Mouse (Mus musculus): ENCODE results near the gene Krtap1-3. TPM values are rescaled to one million over a fixed set of nuclear protein-coding genes. Genes with fewer than 3 reads are reported as not detected.

Krtap1-3 gene
- polyA plus RNA-seq (2012; rRNA removed), result not detected in 2 replicates

GRCm38 (mm10) chr11:99590981-99591380, at the start of gene Krtap1-3:
Gene Krtap1-3, minus strand, starts transcription at chr11:99591339.

GRCm38 (mm10) chr11:99634653-99635134, 43.6 kb upstream of the Krtap1-3 start, which contains the start of gene Krtap4-2:
Gene Krtap4-2, minus strand, starts transcription at chr11:99635084.

GRCm38 (mm10) chr11:99628138-99628537, 37.0 kb upstream of the Krtap1-3 start, which contains the start of gene Krtap4-1:
Gene Krtap4-1, minus strand, starts transcription at chr11:99628238.

GRCm38 (mm10) chr11:99620335-99620734, 29.2 kb upstream of the Krtap1-3 start, which contains the start of gene Gm11562:
Gene Gm11562, minus strand, starts transcription at chr11:99620435.

GRCm38 (mm10) chr11:99614796-99615363, 23.7 kb upstream of the Krtap1-3 start, which contains the start of gene Krtap2-4:
Gene Krtap2-4, minus strand, starts transcription at chr11:99614846.

GRCm38 (mm10) chr11:99610089-99610488, 18.9 kb upstream of the Krtap1-3 start, which contains the start of gene Gm11937:
Gene Gm11937, minus strand, starts transcription at chr11:99610189.

GRCm38 (mm10) chr11:99603208-99603607, 12.1 kb upstream of the Krtap1-3 start, which contains the start of gene Gm11938:
Gene Gm11938, minus strand, starts transcription at chr11:99603308.

GRCm38 (mm10) chr11:99597742-99598141, 6.6 kb upstream of the Krtap1-3 start, which contains the start of gene Krtap9-3:
Gene Krtap9-3, minus strand, starts transcription at chr11:99598105.

GRCm38 (mm10) chr11:99583245-99583704, 7.9 kb downstream of the Krtap1-3 start, which contains the start of gene Krtap1-4:
Gene Krtap1-4, minus strand, starts transcription at chr11:99583654.

GRCm38 (mm10) chr11:99580636-99581035, 10.5 kb downstream of the Krtap1-3 start, which contains the start of gene Krtap1-5:
Gene Krtap1-5, minus strand, starts transcription at chr11:99581016.

GRCm38 (mm10) chr11:99566530-99566929, 24.6 kb downstream of the Krtap1-3 start, which contains the start of gene Krtap3-1:
Gene Krtap3-1, minus strand, starts transcription at chr11:99566630.

GRCm38 (mm10) chr11:99559366-99559765, 31.8 kb downstream of the Krtap1-3 start, which contains the start of gene Gm11939:
Gene Gm11939, minus strand, starts transcription at chr11:99559466.

GRCm38 (mm10) chr11:99556753-99557152, 34.4 kb downstream of the Krtap1-3 start, which contains the start of gene Krtap3-2:
Gene Krtap3-2, minus strand, starts transcription at chr11:99556853.

GRCm38 (mm10) chr11:99550765-99551164, 40.4 kb downstream of the Krtap1-3 start, which contains the start of gene Krtap3-3:
Gene Krtap3-3, minus strand, starts transcription at chr11:99550865.

Other genes starting within 250 kb of the Krtap1-3 start
- 0.06 and 0.08 TPM in 2 replicates for gene Krt27, start 240.2 kb downstream of the Krtap1-3 start, polyA plus RNA-seq (2012; rRNA removed)
- 0.28 and 0.29 TPM in 2 replicates for gene Krt28, start 216.4 kb downstream of the Krtap1-3 start, polyA plus RNA-seq (2012; rRNA removed)
- 12.8 and 13.8 TPM in 2 replicates for gene Krt10, start 202.0 kb downstream of the Krtap1-3 start, polyA plus RNA-seq (2012; rRNA removed)
- gene Krt12, start 169.1 kb downstream of the Krtap1-3 start, polyA plus RNA-seq (2012; rRNA removed), result 0.35 and 0.52 TPM in 2 replicates
- 0.09 TPM in 1 of 2 replicates, not detected in the other for gene Krt20, start 153.2 kb downstream of the Krtap1-3 start, polyA plus RNA-seq (2012; rRNA removed)
- 0.06 and 0.16 TPM in 2 replicates for gene Krt23, start 98.2 kb downstream of the Krtap1-3 start, polyA plus RNA-seq (2012; rRNA removed)
- gene Krt39, start 70.0 kb downstream of the Krtap1-3 start, polyA plus RNA-seq (2012; rRNA removed), result not detected in 2 replicates
- gene Krt40, start 48.2 kb downstream of the Krtap1-3 start, polyA plus RNA-seq (2012; rRNA removed), result not detected in 2 replicates
- not detected in 2 replicates for gene Krtap3-3, start 40.5 kb downstream of the Krtap1-3 start, polyA plus RNA-seq (2012; rRNA removed)
- gene Krtap3-2, start 34.5 kb downstream of the Krtap1-3 start, polyA plus RNA-seq (2012; rRNA removed), result not detected in 2 replicates
- gene Gm11939, start 31.9 kb downstream of the Krtap1-3 start, polyA plus RNA-seq (2012; rRNA removed), result not detected in 2 replicates
- not detected in 2 replicates for gene Krtap3-1, start 24.7 kb downstream of the Krtap1-3 start, polyA plus RNA-seq (2012; rRNA removed)
- not detected in 2 replicates for gene Krtap1-5, start 10.3 kb downstream of the Krtap1-3 start, polyA plus RNA-seq (2012; rRNA removed)
- not detected in 2 replicates for gene Krtap1-4, start 7.7 kb downstream of the Krtap1-3 start, polyA plus RNA-seq (2012; rRNA removed)
- not detected in 2 replicates for gene Krtap9-3, start 6.8 kb upstream of the Krtap1-3 start, polyA plus RNA-seq (2012; rRNA removed)
- gene Gm11938, start 12.0 kb upstream of the Krtap1-3 start, polyA plus RNA-seq (2012; rRNA removed), result not detected in 2 replicates
- not detected in 2 replicates for gene Gm11937, start 18.9 kb upstream of the Krtap1-3 start, polyA plus RNA-seq (2012; rRNA removed)
- gene Krtap2-4, start 23.5 kb upstream of the Krtap1-3 start, polyA plus RNA-seq (2012; rRNA removed), result not detected in 2 replicates
- not detected in 2 replicates for gene Gm11562, start 29.1 kb upstream of the Krtap1-3 start, polyA plus RNA-seq (2012; rRNA removed)
- gene Krtap4-1, start 36.9 kb upstream of the Krtap1-3 start, polyA plus RNA-seq (2012; rRNA removed), result not detected in 2 replicates
- gene Krtap4-2, start 43.7 kb upstream of the Krtap1-3 start, polyA plus RNA-seq (2012; rRNA removed), result not detected in 2 replicates
- not detected in 2 replicates for gene Krtap4-7, start 52.8 kb upstream of the Krtap1-3 start, polyA plus RNA-seq (2012; rRNA removed)
- gene Gm11555, start 58.9 kb upstream of the Krtap1-3 start, polyA plus RNA-seq (2012; rRNA removed), result not detected in 2 replicates
- gene Gm11563, start 67.6 kb upstream of the Krtap1-3 start, polyA plus RNA-seq (2012; rRNA removed), result not detected in 2 replicates
- gene Krtap4-6, start 74.6 kb upstream of the Krtap1-3 start, polyA plus RNA-seq (2012; rRNA removed), result not detected in 2 replicates
- not detected in 2 replicates for gene Gm14190, start 99.4 kb upstream of the Krtap1-3 start, polyA plus RNA-seq (2012; rRNA removed)
- not detected in 2 replicates for gene Gm14180, start 143.0 kb upstream of the Krtap1-3 start, polyA plus RNA-seq (2012; rRNA removed)
- not detected in 2 replicates for gene Gm11595, start 181.6 kb upstream of the Krtap1-3 start, polyA plus RNA-seq (2012; rRNA removed)
- gene Krtap4-8, start 189.4 kb upstream of the Krtap1-3 start, polyA plus RNA-seq (2012; rRNA removed), result not detected in 2 replicates
- not detected in 2 replicates for gene Krtap4-9, start 193.9 kb upstream of the Krtap1-3 start, polyA plus RNA-seq (2012; rRNA removed)
- gene Gm11596, start 202.1 kb upstream of the Krtap1-3 start, polyA plus RNA-seq (2012; rRNA removed), result not detected in 2 replicates
- gene Gm11569, start 207.6 kb upstream of the Krtap1-3 start, polyA plus RNA-seq (2012; rRNA removed), result 0.07 TPM in 1 of 2 replicates, not detected in the other
- gene Gm11554, start 213.1 kb upstream of the Krtap1-3 start, polyA plus RNA-seq (2012; rRNA removed), result not detected in 2 replicates
- not detected in 2 replicates for gene Krtap4-13, start 218.6 kb upstream of the Krtap1-3 start, polyA plus RNA-seq (2012; rRNA removed)
- not detected in 2 replicates for gene Gm11564, start 224.3 kb upstream of the Krtap1-3 start, polyA plus RNA-seq (2012; rRNA removed)
- gene 2300003K06Rik, start 246.7 kb upstream of the Krtap1-3 start, polyA plus RNA-seq (2012; rRNA removed), result not detected in 2 replicates